8 mouse cellular contexts compared by ENCODE assay signal in the genomic region with DNA sequence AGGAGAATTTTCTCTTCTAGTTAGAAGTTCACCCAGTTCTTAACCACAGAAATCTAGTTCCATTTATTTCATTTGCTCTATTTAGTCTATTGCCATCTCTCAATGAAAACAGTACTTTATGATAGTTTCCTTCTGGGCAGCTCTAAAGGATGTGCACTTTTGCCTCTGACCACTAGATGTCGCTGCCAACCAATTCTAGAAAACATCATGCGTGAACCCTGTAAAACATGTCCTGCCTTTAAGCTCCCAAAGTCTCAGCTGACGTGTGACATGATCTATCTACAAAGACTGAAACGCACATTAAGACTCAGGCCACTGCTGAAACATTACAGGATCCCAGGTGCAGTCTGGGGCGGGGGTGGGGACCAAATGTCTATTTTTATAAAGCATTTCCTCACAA.
A peak's percentile ranks its signal among the peaks of the same experiment; 100 is the strongest.
DNase-seq lines count a peak whose midpoint lies in the region; ATAC-seq and TF ChIP-seq lines count a peak whose summit lies in the region.

No protein-coding gene starts in this region.

- H3K4me1 ChIP-seq in hindbrain, embryonic 10.5 days (replicated peaks) = no peaks in the 10 kb centered on the region
- no peaks in the 10 kb centered on the region for H3K4me1 ChIP-seq in hindbrain, embryonic 13.5 days (replicated peaks)
- no peaks in the 10 kb centered on the region for H3K4me1 ChIP-seq in intestine, postnatal 0 days (replicated peaks; ENCODE audit: control insufficient read depth, insufficient read depth, low read length)
- H3K4me1 ChIP-seq in midbrain, embryonic 16.5 days (ENCODE audit: control insufficient read depth, insufficient read depth, low read length) = 0 out of 2 replicates have a peak, but pooled peaks cover 2% of the 10 kb centered on the region

- no peak overlapping the region for H3K4me3 ChIP-seq in hindbrain, embryonic 10.5 days
- H3K4me3 ChIP-seq in hindbrain, embryonic 13.5 days = no peak overlapping the region
- H3K4me3 ChIP-seq in intestine, postnatal 0 days (ENCODE audit: low read depth, low read length) = no peak overlapping the region
- no peak overlapping the region for H3K4me3 ChIP-seq in midbrain, embryonic 16.5 days (ENCODE audit: low read depth, low read length)

- DNase-seq in hindbrain, embryonic 10.5 days (ENCODE audit: low spot score) = peak; percentile 59
- DNase-seq in cerebellum, adult 11-12 months = peak; percentile 38
- DNase-seq in frontal cortex, postnatal 14 days (ENCODE audit: low spot score in 2 of 2) = peak; percentile 42 to 76
- DNase-seq in left cerebral cortex, postnatal 25 days (ENCODE audit: low spot score in 2 of 2) = peak; percentile 80 to 84
- DNase-seq in telencephalon, adult 2 months (ENCODE audit: low read depth, low spot score) = peak; percentile 29

- peak; percentile 96 for TF ChIP-seq CTCF in intestine, postnatal 0 days (IDR thresholded peaks at IDR 0.05; ENCODE audit: low read depth)

- ATAC-seq in hindbrain, embryonic 13.5 days (ENCODE audit: low FRiP score) = no peak
- ATAC-seq in intestine, postnatal 0 days = peak; percentile 38
- peak; percentile 56; the same call in 1 of the 2 replicates for ATAC-seq in midbrain, embryonic 16.5 days

- 8% methylated on average over 5 of the region's 5 CpGs for WGBS in hindbrain, embryonic 10.5 days
- 2% methylated on average over 5 of the region's 5 CpGs for WGBS in hindbrain, embryonic 13.5 days
- WGBS in intestine, postnatal 0 days = 5% methylated on average over 5 of the region's 5 CpGs
- WGBS in midbrain, embryonic 16.5 days = 3% methylated on average over 5 of the region's 5 CpGs

- no peak overlapping the region for H3K4me2 ChIP-seq in hindbrain, embryonic 13.5 days
- H3K4me2 ChIP-seq in intestine, postnatal 0 days (replicated peaks; ENCODE audit: low read depth) = no peak overlapping the region
- no peak overlapping the region for H3K4me2 ChIP-seq in midbrain, embryonic 16.5 days (ENCODE audit: low read length)

- H3K9ac ChIP-seq in hindbrain, embryonic 13.5 days = no peak overlapping the region
- no peak overlapping the region for H3K9ac ChIP-seq in intestine, postnatal 0 days (ENCODE audit: low read depth, low read length)
- no peak overlapping the region for H3K9ac ChIP-seq in midbrain, embryonic 16.5 days (ENCODE audit: low read depth, low read length)

- intact Hi-C loops in left cerebral cortex, postnatal 25 days (cut with DNase I) = loop anchor here (2.0 to 5.0 kb wide), 3 partner anchors 277 to 432 kb away; partner anchors contain the start of gene Thsd4

- H3K27me3 ChIP-seq in hindbrain, embryonic 10.5 days (ENCODE audit: insufficient read depth, poor library complexity, severe bottlenecking) = no peaks in the 10 kb centered on the region
- H3K27me3 ChIP-seq in hindbrain, embryonic 13.5 days = no peaks in the 10 kb centered on the region
- H3K27me3 ChIP-seq in intestine, postnatal 0 days (replicated peaks; ENCODE audit: control insufficient read depth, insufficient read depth, low read length) = no peaks in the 10 kb centered on the region
- H3K27me3 ChIP-seq in midbrain, embryonic 16.5 days (ENCODE audit: control insufficient read depth, insufficient read depth, low read depth, low read length) = no peaks in the 10 kb centered on the region

- H3K9me3 ChIP-seq in hindbrain, embryonic 10.5 days = no peaks in the 10 kb centered on the region
- no peaks in the 10 kb centered on the region for H3K9me3 ChIP-seq in hindbrain, embryonic 13.5 days
- no peaks in the 10 kb centered on the region for H3K9me3 ChIP-seq in intestine, postnatal 0 days (ENCODE audit: control insufficient read depth)
- no peaks in the 10 kb centered on the region for H3K9me3 ChIP-seq in midbrain, embryonic 16.5 days (replicated peaks; ENCODE audit: control insufficient read depth, low read length, poor library complexity, severe bottlenecking)

- H3K36me3 ChIP-seq in hindbrain, embryonic 10.5 days = no peaks in the 10 kb centered on the region
- no peaks in the 10 kb centered on the region for H3K36me3 ChIP-seq in hindbrain, embryonic 13.5 days
- no peaks in the 10 kb centered on the region for H3K36me3 ChIP-seq in intestine, postnatal 0 days (ENCODE audit: control insufficient read depth, insufficient read depth)
- no peaks in the 10 kb centered on the region for H3K36me3 ChIP-seq in midbrain, embryonic 16.5 days (ENCODE audit: control insufficient read depth, insufficient read depth, low read length)

- no peak overlapping the region for H3K27ac ChIP-seq in hindbrain, embryonic 10.5 days
- no peak overlapping the region for H3K27ac ChIP-seq in hindbrain, embryonic 13.5 days
- no peak overlapping the region for H3K27ac ChIP-seq in intestine, postnatal 0 days (ENCODE audit: low read depth, low read length)
- H3K27ac ChIP-seq in midbrain, embryonic 16.5 days (ENCODE audit: low read length) = no peak overlapping the region

Comparison
In these comparisons a context has a peak if more than half of its experiments do, and no peak if none do; other contexts are left out.
1. DNase-seq: peak in every context shown above with its lines; median percentile 82 in left cerebral cortex, postnatal 25 days; 59 in hindbrain, embryonic 10.5 days; 59 in frontal cortex, postnatal 14 days; 38 in cerebellum, adult 11-12 months; 29 in telencephalon, adult 2 months.